Comparison of ENCODE assay signal across 7 mouse cellular contexts in genomic region chr19:21882110-21882940, GRCm38 (mm10).
A peak's percentile ranks its signal among the peaks of the same experiment; 100 is the strongest.
DNase-seq lines count a peak whose midpoint lies in the region; ATAC-seq and TF ChIP-seq lines count a peak whose summit lies in the region.

No protein-coding gene starts in this region.

- no peak overlapping the region for H3K9ac ChIP-seq in liver, postnatal 0 days (replicated peaks)

- 60% methylated on average over 8 of the region's 8 CpGs for WGBS in liver, postnatal 0 days (ENCODE audit: insufficient replicate concordance)

- no peak for TF ChIP-seq CTCF in liver, postnatal 0 days (IDR thresholded peaks at IDR 0.05; ENCODE audit: low read depth)

- intact Hi-C loops in heart, postnatal 10 days (cut with DNase I), result loop anchor here (2.0 to 5.0 kb wide), 2 partner anchors 60 to 105 kb away; partner anchors contain the start of gene Cemip2

- peak; percentile 96 for DNase-seq in R1 (ENCODE audit: low read depth, low spot score)
- DNase-seq in embryo, embryonic 9.5 days (ENCODE audit: extremely low spot score), result peak; percentile 54
- DNase-seq in heart, postnatal 10 days, result peak; percentile 79 to 85
- DNase-seq in liver, postnatal 0 days, result no peak
- no peak for DNase-seq in cerebellum, adult 11 months
- no peak for DNase-seq in right cerebral cortex, adult 2 months (ENCODE audit: low spot score in 2 of 2)
- no peak for DNase-seq in cerebellum, postnatal 36 days

- no peaks in the 10 kb centered on the region for H3K9me3 ChIP-seq in liver, postnatal 0 days (ENCODE audit: low read length)

- H3K4me2 ChIP-seq in liver, postnatal 0 days (ENCODE audit: low read depth, low read length), result no peak overlapping the region

- no peak for ATAC-seq in liver, postnatal 0 days

- no peaks in the 10 kb centered on the region for H3K36me3 ChIP-seq in liver, postnatal 0 days (replicated peaks; ENCODE audit: insufficient read depth, low read length)

- H3K4me3 ChIP-seq in liver, postnatal 0 days (ENCODE audit: low read depth, low read length), result no peak overlapping the region

- H3K4me1 ChIP-seq in liver, postnatal 0 days (ENCODE audit: insufficient read depth), result no peaks in the 10 kb centered on the region

- peak overlapping the region; percentile 39; the same call in 1 of the 2 replicates for H3K27ac ChIP-seq in liver, postnatal 0 days (ENCODE audit: low read depth)

- peak; percentile 47; the same call in 1 of the 2 replicates for TF ChIP-seq EP300 in liver, postnatal 0 days (IDR thresholded peaks at IDR 0.05; ENCODE audit: low read depth)

- no peaks in the 10 kb centered on the region for H3K27me3 ChIP-seq in liver, postnatal 0 days (ENCODE audit: insufficient read depth, low read length)

Comparison
In these comparisons a context has a peak if more than half of its experiments do, and no peak if none do; other contexts are left out.
1. DNase-seq: peak in R1 (single experiment), embryo, embryonic 9.5 days (single experiment) and heart, postnatal 10 days (2 of 2); none in liver, postnatal 0 days (single experiment), cerebellum, adult 11 months (single experiment), right cerebral cortex, adult 2 months (0 of 2) and cerebellum, postnatal 36 days (0 of 2).